Mouse (Mus musculus): ENCODE data around the gene Mfn2.

DNA sequence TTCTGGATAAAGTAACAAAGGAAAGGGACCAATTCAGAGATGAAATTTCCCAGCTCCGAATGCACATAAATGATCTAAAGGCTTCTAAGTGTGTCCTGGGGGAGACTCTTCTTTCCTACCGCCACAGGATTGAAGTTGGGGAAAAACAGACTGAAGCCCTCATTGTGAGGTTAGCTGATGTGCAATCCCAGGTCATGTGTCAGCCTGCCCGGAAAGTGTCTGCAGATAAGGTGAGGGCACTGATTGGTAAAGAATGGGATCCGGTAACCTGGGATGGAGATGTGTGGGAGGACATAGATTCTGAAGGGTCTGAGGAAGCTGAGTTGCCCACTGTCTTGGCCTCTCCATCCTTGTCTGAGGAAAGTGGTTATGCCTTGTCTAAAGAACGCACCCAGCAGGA lies 35.3 kb downstream of the Mfn2 start:
- no peak for TF ChIP-seq CTCF (IDR thresholded peaks at IDR 0.05; ENCODE audit: low read depth)
- TF ChIP-seq EP300 (IDR thresholded peaks at IDR 0.05; ENCODE audit: low read depth): no peak
